Mouse (Mus musculus): Measurements from ENCODE around the gene Chd2.

- TF ChIP-seq CTCF (conservative IDR thresholded peaks at IDR 0.05; ENCODE audit: insufficient read depth, insufficient read length, low read depth, low read length) (no peak), POLR2A (IDR thresholded peaks at IDR 0.05; ENCODE audit: low read depth, low read length) (no peak)
Measured at GRCm38 (mm10) chr7:73423236-73423635, 118.4 kb downstream of the Chd2 start.

Measured in kidney, adult 2 months (tissue).